Mouse (Mus musculus): Measurements from ENCODE around the gene Atp9a. TPM values are rescaled to one million over a fixed set of nuclear protein-coding genes. Genes with fewer than 3 reads are reported as not detected.
"Not testable (repeated sequence)": the region's sequence is repeated elsewhere in the genome, so short reads cannot be mapped to it uniquely, and the experiment has no call there.

Atp9a gene
- 10 to 100 TPM; 46.1 to 54.3 TPM for total RNA-seq (2021)

GRCm38 (mm10) chr2:168742059-168742627, at the start of gene Atp9a:
Atp9a (minus strand) TSS chr2:168742409.
- intact Hi-C loops (cut with DNase I): loop anchor here (1.0 to 5.0 kb wide), 2 partner anchors 51 to 275 kb away; no protein-coding TSS in a partner anchor
- peak; percentile 52 to 68 for DNase-seq

DNA sequence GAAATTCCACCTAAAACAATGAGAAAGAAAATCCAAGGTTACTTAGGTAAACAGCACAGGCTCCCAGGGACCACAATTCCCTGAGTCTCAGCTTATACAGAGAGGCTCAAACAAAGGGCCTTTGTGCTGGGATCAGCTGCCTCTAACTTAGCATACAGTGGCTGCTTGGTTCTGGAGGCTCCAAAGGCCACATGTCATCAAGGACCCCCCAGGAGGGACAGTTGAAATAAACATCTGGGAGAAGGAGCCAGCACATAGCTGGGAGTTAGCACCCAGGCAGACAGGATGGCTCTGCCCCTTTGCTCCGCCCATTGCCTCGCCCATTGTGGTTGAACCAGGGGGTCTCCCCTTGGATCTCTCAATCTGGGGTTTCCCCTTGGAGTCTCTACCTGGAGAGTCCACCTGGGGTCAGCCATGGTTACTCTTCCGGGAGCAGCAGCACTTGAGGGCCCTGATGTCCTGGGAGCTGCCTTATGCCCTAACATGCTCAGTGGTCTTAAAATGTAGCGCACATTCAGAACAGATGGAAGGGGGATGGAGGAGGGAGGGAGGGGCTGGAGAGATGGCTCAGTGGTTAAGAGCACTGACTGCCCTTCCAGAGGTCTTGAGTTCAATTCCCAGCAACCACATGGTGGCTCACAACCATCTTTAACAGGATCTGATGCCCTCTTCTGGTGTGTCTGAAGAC, 49.0 kb upstream of the Atp9a start:
- no peak for DNase-seq
- intact Hi-C loops (cut with DNase I): no loop called here

DNA sequence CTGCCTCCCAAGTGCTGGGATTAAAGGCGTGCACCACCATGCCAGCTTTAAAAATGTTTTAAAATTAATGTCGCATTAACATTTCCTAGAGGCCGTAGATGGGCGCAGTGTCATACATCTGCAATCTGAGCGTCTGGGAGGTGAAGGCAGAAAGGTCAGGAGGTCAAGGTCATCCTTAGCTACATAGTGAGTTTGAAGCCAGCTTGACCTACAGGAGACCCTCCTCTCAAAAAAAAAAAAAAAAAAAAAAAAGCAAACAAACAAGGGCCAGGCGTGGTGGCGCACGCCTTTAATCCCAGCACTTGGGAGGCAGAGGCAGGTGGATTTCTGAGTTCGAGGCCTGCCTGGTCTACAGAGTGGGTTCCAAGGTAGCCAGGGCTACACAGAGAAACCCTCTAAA, 44.0 kb upstream of the Atp9a start:
- intact Hi-C loops (cut with DNase I): no loop called here
- DNase-seq: no peak

- DNase-seq: no peak
- intact Hi-C loops (cut with DNase I): no loop called here
Observed at GRCm38 (mm10) chr2:168780596-168780995, 38.4 kb upstream of the Atp9a start.

- intact Hi-C loops (cut with DNase I): no loop called here
- no peak for DNase-seq
Observed at GRCm38 (mm10) chr2:168780024-168780423, 37.8 kb upstream of the Atp9a start.

GRCm38 (mm10) chr2:168777481-168777880, 35.3 kb upstream of the Atp9a start:
- intact Hi-C loops (cut with DNase I): no loop called here
- no peak for DNase-seq

DNA sequence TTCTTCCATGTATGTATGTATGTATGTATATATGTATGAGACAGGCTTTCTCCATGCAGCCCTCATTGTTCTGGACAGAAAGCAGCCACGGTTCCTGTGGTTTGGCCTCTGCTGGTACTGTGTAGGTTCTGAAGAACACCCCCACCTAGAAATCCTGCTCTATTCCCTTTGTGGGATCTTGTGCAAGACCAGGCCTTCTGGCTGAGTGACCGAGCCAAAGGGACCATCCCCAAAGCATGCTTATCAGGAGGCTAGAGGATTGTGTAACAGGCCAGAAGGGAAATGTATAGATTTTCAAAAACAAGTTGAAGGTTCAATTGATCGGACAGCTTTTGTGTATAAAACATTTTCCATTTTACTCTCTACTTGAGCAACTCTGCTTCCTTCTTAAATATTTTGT, 34.0 kb upstream of the Atp9a start:
- no peak for DNase-seq

DNA sequence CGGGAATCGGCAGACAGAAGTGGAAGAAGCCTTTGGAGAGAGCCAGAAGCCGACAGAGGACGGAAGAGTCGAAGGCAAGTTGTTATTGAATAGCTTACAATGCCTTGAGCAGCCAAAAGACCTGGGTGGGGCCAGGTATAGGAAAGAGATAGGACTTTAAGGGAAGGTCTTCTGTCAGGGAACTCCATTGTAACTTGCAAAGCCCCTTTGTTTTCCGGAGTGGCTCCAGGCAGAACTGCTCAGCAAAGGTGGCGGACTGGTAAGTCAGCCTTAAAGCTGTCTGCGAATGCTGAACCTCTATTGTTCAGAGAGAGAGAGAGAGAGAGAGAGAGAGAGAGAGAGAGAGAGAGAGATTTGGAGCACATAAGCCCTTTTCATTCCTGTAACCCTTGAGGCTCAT, 27.1 kb upstream of the Atp9a start:
- DNase-seq: no peak
- intact Hi-C loops (cut with DNase I): loop anchor here (5.0 kb wide), 1 partner anchor 113 kb away; no protein-coding TSS in a partner anchor

More for the DNA sequence above, 34.0 kb upstream of the Atp9a start:
- intact Hi-C loops (cut with DNase I): no loop called here

GRCm38 (mm10) chr2:168767582-168767981, 25.4 kb upstream of the Atp9a start, which contains the start of gene Sall4:
Sall4 (minus strand) TSS chr2:168767943.
- no peak for DNase-seq
- intact Hi-C loops (cut with DNase I): loop anchor here (5.0 kb wide), 1 partner anchor 115 kb away; no protein-coding TSS in a partner anchor

GRCm38 (mm10) chr2:168766538-168767361, 24.5 kb upstream of the Atp9a start:
- DNase-seq: peak; percentile 14 to 47
- intact Hi-C loops (cut with DNase I): loop anchor here (5.0 kb wide), 1 partner anchor 116 kb away; no protein-coding TSS in a partner anchor

DNA sequence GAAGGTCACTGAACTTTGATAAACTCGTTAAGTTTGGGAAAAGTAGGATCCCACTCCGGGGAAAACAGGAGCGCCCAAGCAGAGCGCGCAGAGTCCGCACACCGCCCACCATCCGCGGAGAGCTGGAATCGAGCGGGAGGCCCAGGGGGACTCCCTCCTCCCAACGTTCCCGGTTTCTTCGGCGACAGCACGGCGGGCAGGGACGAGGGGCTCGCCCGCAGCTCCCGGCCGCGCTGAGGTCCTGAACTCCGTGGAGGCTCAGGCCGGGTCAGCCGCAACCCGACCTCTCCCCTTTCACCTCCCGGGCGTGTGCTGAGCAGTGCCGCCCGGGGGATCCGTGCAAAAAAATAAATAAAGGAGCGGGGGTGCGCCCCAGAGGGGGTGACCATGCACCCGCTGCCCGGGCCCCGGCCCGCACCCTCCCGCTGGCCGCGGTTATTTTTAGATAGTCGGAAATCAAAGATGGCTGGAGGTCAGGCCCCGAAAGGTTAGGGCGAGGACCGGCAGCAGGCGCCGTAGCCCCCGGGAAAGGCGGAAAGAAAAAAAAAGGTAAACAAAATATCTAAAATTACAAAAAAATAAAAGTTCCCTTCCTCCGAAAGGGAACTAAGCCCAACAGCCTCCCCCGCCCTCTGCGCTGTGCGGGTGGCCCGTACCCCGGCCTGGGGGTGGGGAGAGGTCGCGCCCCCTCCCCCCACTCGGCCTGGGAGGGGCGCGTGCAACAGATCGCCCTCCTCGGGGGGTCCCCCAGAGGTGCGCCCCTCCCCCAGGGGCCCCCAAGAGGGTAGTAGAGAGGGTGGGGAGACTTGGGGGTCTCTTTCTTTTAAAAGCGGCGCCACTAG, 23.7 kb upstream of the Atp9a start:
- peak; percentile 6 to 24 for DNase-seq
- intact Hi-C loops (cut with DNase I): loop anchor here (5.0 kb wide), 1 partner anchor 116 kb away; no protein-coding TSS in a partner anchor

- intact Hi-C loops (cut with DNase I): loop anchor here (5.0 kb wide), 1 partner anchor 117 kb away; no protein-coding TSS in a partner anchor
- DNase-seq: peak; percentile 53
Observed at GRCm38 (mm10) chr2:168765065-168765681, 23.0 kb upstream of the Atp9a start.

DNA sequence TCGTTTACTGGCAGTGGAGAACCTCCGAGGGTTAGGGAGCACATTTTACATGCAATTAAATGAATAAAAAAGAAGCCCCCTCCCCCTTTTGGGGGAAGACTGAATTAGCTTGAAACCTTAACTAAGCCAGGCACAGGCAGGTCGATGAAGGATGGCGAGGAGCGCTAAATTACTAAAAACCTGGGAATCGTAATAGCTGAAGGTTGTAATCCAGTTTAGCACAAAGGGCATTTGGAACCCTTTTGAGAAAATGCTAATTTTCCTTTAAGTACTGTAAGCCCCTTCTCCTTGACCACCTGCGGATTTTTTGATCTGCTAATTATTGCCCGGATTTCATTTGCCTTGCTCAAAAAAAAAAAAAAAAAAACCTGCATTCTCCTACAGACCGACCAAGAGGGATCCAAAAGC, 22.3 kb upstream of the Atp9a start:
- intact Hi-C loops (cut with DNase I): no loop called here

GRCm38 (mm10) chr2:168763785-168764184, 21.6 kb upstream of the Atp9a start:
- no peak for DNase-seq
- intact Hi-C loops (cut with DNase I): no loop called here

More for the DNA sequence above, 22.3 kb upstream of the Atp9a start:
- DNase-seq: no peak

- intact Hi-C loops (cut with DNase I): no loop called here
- DNase-seq: no peak
Observed at GRCm38 (mm10) chr2:168762411-168762815, 20.2 kb upstream of the Atp9a start.

DNA sequence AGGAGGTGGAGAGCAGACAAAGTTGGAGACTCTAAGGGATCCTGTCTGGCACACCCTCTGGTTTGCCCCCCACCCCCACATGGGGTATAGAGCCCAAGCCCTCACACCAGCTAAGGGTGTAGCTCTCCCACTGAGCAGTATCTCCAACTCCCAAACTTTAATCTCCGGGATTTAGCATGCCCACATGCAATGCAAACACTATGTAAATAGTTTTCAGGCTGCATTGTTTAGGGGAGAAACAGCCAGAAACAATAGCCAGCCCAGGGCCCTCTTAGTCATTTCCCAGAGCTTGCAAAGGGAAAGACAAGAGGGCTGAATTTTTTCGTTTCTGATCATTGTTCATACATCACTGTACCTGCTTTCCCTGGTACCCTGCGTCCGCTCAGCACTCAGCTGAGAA, 19.7 kb upstream of the Atp9a start:
- DNase-seq: no peak
- intact Hi-C loops (cut with DNase I): no loop called here

- intact Hi-C loops (cut with DNase I): no loop called here
- no peak for DNase-seq
Observed at GRCm38 (mm10) chr2:168761141-168761540, 18.9 kb upstream of the Atp9a start.

DNA sequence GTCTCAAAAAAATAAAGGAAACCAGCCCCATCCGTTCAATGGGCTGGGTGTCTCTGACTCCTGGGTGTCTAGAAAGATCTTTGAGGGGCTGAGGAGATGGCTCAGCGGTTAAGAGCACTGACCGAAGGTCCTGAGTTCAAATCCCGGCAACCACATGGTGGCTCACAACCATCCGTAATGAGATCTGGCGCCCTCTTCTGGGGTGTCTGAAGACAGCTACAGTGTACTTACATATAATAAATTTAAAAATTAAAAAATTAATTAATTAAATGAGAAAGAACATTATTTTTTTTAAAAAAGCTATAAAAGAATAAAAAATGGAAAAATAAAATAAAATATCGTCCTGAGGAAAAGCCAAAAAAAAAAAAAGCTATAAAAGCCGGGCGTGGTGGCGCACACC, 2.2 kb upstream of the Atp9a start:
- intact Hi-C loops (cut with DNase I): loop anchor here (5.0 kb wide), 1 partner anchor 277 kb away; no protein-coding TSS in a partner anchor
- DNase-seq: not testable (repeated sequence)

DNA sequence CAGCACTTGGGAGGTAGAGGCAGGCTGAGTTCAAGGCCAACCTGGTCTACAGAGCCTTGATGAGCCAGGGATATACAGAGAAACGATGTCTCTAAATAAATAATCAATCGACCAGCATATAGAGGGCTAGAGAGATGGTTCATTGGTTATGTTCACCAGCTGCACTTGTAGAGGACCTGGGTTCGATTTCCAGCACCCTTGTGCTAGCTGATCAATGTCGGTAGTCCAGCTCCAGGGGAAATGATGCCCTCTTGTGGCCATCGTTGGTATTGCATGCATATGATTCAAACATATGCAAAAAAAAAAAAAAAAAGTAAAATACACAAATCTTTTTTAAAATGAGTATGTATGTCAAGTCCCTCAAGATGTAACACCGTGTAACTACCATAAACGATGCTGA, 440 bp upstream of the Atp9a start:
- DNase-seq: peak; percentile 53 to 74

More for the DNA sequence above, 440 bp upstream of the Atp9a start:
- intact Hi-C loops (cut with DNase I): loop anchor here (1.0 to 5.0 kb wide), 2 partner anchors 51 to 275 kb away; no protein-coding TSS in a partner anchor

All from heart, postnatal 36 days (tissue).